Mouse (Mus musculus): ENCODE results near the gene Cpm. TPM values are rescaled to one million over a fixed set of nuclear protein-coding genes. Genes with fewer than 3 reads are reported as not detected.
"Not testable (repeated sequence)": the region's sequence is repeated elsewhere in the genome, so short reads cannot be mapped to it uniquely, and the experiment has no call there.

Cpm gene
- polyA plus RNA-seq, 1 experiment from 2014 or later, result 23.5 TPM

DNA sequence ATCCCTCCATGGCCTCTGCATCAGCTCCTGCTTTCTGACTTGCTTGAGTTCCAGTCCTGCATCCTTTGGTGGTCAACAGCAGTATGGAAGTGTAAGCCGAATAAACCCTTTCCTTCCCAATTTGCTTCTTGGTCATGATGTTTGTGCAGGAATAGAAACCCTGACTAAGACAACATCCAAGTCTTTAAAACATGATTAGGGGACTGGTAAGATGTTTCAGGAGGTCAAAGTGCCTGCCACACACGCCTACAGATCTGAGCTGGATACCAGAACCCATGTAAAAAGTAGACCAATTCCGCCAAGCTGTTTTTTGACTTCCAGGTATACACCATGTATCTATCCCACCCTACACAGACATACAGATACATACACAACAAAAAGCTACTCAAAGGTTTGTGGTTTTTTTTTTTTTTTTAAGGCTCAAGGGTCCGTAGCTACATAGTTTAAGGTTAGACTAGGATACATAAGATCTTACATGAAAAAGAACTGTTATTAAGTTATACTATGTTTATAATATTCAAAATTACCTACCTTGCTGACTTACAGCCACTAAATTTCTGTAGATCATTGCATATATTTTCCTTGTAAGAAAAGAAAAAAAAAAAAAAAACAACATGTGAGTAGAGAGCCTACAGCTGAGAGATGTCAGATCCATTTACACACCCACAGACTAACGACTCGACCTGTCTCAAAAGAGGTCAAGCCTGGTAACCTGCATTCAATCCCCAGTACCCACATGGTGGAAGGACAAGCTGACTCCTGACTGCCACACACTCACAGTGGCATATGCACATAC is 71.9 kb downstream of the Cpm start:
- WGBS, result 87% methylated on average over 6 of the region's 6 CpGs
- DNase-seq (no peak), ATAC-seq (ENCODE audit: insufficient read depth) (no peak)
- Histone ChIP-seq H3K27me3 (ENCODE audit: insufficient read depth, low read length) (no peaks in the 10 kb centered on the region), H3K36me3 (ENCODE audit: insufficient read depth) (peaks cover 93% of the 10 kb centered on the region), H3K4me2 (no peak overlapping the region), H3K27ac (ENCODE audit: low read depth) (no peak overlapping the region), H3K4me3 (ENCODE audit: low read depth, low read length) (no peak overlapping the region), H3K9me3 (ENCODE audit: low read depth, low read length) (no peaks in the 10 kb centered on the region), H3K4me1 (ENCODE audit: insufficient read depth) (no peaks in the 10 kb centered on the region), H3K9ac (no peak overlapping the region)
- TF ChIP-seq CTCF (IDR thresholded peaks at IDR 0.05; ENCODE audit: low read depth), result no peak

DNA sequence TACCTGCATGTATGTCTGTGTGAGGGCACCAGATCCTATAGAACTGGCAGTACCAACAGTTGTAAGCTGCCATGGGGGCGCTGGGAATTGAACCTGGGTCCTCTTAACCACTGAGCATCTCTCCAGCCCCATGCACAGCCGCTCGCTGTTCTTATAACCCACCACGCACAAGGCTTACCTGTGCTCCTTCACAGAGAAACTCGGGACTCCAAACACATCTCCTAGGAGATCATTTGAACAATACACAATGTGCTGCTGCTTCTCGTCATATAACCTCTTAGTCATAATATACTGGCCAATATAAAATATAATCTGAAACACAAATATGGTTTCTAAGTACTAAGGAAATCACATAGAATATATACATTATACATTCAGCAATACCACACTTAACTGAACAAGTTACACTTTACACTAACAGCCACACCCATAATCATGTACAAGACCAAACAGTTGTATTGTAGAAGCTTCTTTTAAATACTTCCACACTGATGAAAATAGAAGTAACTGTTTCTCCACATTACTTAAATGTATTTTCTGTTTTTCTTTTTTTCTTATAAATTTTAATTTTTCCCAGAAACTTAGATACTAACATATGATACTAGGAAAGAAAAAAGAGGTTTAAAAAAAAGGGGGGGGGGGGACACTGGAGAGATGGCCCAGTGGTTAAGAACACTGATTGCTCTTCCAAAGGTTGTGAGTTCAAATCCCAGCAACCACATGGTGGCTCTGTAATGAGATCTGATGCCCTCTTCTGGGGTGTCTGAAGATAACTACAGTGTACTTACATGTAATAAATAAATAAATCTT is 72.9 kb downstream of the Cpm start:
- 92% methylated on average over 6 of the region's 6 CpGs for WGBS
- Histone ChIP-seq H3K27ac (ENCODE audit: low read depth) (no peak overlapping the region), H3K36me3 (ENCODE audit: insufficient read depth) (peaks cover 93% of the 10 kb centered on the region), H3K27me3 (ENCODE audit: insufficient read depth, low read length) (no peaks in the 10 kb centered on the region), H3K9me3 (ENCODE audit: low read depth, low read length) (no peaks in the 10 kb centered on the region), H3K4me2 (no peak overlapping the region), H3K9ac (no peak overlapping the region), H3K4me3 (ENCODE audit: low read depth, low read length) (no peak overlapping the region), H3K4me1 (ENCODE audit: insufficient read depth) (no peaks in the 10 kb centered on the region)
- ATAC-seq (ENCODE audit: insufficient read depth) (no peak), DNase-seq (no peak)
- no peak for TF ChIP-seq CTCF (IDR thresholded peaks at IDR 0.05; ENCODE audit: low read depth)

DNA sequence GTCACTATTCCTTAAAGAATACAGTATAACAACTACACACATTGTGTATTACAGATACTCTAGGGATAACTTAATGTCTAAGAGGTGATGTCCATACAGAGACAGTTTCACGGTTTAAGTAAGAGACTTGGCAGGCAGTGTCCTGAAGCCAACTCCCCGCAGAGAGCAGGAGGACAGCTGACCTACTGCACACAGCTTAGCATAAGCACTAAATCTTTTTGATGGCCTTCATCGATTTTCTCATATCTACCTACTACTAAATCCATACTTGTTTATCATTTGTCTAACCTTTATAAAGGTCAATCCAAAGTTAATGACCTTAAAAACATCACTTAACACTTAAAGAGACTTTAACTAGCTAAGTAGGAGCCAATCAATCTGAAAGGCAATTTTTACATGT is 74.2 kb downstream of the Cpm start:
- DNase-seq (no peak), ATAC-seq (ENCODE audit: insufficient read depth) (no peak)
- H3K4me1 ChIP-seq (ENCODE audit: insufficient read depth), result no peaks in the 10 kb centered on the region
- H3K4me2 ChIP-seq, result no peak overlapping the region
- WGBS, result 87% methylated on average over 3 of the region's 3 CpGs
- H3K36me3 ChIP-seq (ENCODE audit: insufficient read depth), result peaks cover 89% of the 10 kb centered on the region
- no peaks in the 10 kb centered on the region for H3K27me3 ChIP-seq (ENCODE audit: insufficient read depth, low read length)
- H3K9ac ChIP-seq, result no peak overlapping the region
- no peak overlapping the region for H3K4me3 ChIP-seq (ENCODE audit: low read depth, low read length)
- H3K9me3 ChIP-seq (ENCODE audit: low read depth, low read length), result no peaks in the 10 kb centered on the region
- H3K27ac ChIP-seq (ENCODE audit: low read depth), result no peak overlapping the region
- no peak for TF ChIP-seq CTCF (IDR thresholded peaks at IDR 0.05; ENCODE audit: low read depth)

DNA sequence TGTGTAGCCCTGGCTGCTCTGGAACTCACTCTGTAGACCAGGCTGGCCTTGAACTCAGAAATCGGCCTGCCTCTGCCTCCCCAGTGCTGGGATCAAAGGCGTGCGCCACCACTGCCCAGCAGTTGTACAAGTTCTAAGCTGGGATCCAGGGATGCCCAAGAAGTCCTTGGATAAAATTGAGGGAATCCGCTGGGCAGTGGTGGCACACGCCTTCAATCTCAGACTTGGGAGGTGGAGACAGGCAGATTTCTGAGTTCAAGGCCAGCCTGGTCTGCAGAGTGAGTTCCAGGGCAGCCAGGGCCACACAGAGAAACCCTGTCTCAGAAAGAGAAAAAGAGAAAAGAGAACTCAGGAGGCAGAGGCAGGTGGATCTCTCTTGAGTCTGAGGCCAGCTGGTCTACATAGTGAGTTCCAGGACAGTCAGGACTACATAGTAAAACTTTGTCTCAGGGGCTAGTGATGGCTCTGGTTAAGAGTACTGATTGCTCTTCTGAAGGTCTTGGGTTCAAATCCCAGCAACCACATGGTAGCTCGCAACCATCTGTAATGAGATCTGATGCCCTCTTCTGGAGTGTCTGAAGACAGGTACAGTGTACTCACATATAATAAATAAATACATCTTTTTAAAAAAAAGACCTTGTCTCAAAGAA is 75.1 kb downstream of the Cpm start:
- H3K27ac ChIP-seq (ENCODE audit: low read depth); H3K9me3 ChIP-seq (ENCODE audit: low read depth, low read length); ATAC-seq (ENCODE audit: insufficient read depth); H3K9ac ChIP-seq; H3K4me2 ChIP-seq; H3K4me3 ChIP-seq (ENCODE audit: low read depth, low read length); DNase-seq; H3K4me1 ChIP-seq (ENCODE audit: insufficient read depth); H3K27me3 ChIP-seq (ENCODE audit: insufficient read depth, low read length): not testable (repeated sequence)
- WGBS, result 97% methylated on average over 6 of the region's 6 CpGs
- H3K36me3 ChIP-seq (ENCODE audit: insufficient read depth), result peaks cover 86% of the 10 kb centered on the region

DNA sequence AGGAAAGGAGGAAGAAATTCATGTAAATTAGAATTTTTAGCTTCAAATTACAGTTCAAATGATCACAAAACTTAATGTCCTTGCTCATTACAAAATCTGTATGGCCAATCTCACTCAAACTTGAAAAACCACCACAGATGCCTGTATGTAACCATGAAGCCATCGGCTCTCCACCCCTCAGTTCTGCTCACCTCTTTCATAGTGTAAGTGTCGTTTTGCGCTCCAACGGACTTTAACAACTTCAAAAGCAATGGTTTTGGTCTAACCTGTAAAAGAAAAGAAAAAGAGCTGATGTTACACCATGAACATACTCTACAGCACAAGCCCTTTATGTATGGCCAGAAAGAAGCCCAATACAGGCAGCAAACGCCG is 75.7 kb downstream of the Cpm start:
- H3K27ac ChIP-seq (ENCODE audit: low read depth), result no peak overlapping the region
- ATAC-seq (ENCODE audit: insufficient read depth) (no peak), DNase-seq (no peak)
- H3K4me2 ChIP-seq, result no peak overlapping the region
- no peak overlapping the region for H3K4me3 ChIP-seq (ENCODE audit: low read depth, low read length)
- no peaks in the 10 kb centered on the region for H3K27me3 ChIP-seq (ENCODE audit: insufficient read depth, low read length)
- peaks cover 80% of the 10 kb centered on the region for H3K36me3 ChIP-seq (ENCODE audit: insufficient read depth)
- H3K9me3 ChIP-seq (ENCODE audit: low read depth, low read length), result no peaks in the 10 kb centered on the region
- H3K4me1 ChIP-seq (ENCODE audit: insufficient read depth), result no peaks in the 10 kb centered on the region
- no peak overlapping the region for H3K9ac ChIP-seq
- no peak for TF ChIP-seq CTCF (IDR thresholded peaks at IDR 0.05; ENCODE audit: low read depth)
- 96% methylated on average over 6 of the region's 6 CpGs for WGBS

DNA sequence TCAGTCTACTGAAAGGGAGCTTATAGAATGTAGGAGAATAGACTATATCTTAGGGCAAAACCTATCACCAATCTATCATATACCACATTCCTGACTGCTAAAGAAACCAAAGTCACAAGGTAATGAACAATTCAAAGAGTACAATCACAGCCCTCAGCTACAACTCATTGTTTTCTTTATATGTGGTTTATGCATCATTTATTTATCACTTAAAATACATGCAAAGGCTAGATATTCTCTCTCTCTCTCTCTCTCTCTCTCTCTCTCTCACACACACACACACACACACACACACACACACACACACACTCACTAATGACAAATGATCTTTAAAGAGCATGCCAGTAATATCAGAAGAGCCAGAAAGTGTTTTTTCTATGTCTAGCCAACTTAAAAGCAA is 76.5 kb downstream of the Cpm start:
- no peak for ATAC-seq (ENCODE audit: insufficient read depth)
- peaks cover 72% of the 10 kb centered on the region for H3K36me3 ChIP-seq (ENCODE audit: insufficient read depth)
- TF ChIP-seq CTCF (IDR thresholded peaks at IDR 0.05; ENCODE audit: low read depth), result no peak

DNA sequence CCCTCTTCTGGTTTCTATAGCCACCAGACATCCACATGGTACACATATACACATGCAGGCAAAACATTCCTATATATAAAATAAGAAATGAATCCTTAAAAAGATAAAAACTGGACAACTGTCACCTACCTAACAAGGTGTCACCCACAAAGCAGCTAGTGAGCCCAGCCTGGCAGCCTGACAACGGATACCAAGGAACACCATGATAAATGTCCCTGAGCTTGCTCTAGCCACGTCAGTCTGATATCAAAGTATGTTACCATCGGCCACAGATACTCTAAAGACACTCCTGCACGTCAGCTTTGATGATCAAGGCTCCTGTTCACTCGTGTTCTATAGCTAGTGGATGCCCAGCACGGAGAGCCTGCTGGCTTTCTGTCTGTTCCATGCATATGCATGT is 77.1 kb downstream of the Cpm start:
- H3K9me3 ChIP-seq (ENCODE audit: low read depth, low read length), result no peaks in the 10 kb centered on the region
- H3K27me3 ChIP-seq (ENCODE audit: insufficient read depth, low read length), result no peaks in the 10 kb centered on the region
- H3K4me2 ChIP-seq, result no peak overlapping the region
- H3K4me1 ChIP-seq (ENCODE audit: insufficient read depth), result no peaks in the 10 kb centered on the region
- peaks cover 66% of the 10 kb centered on the region for H3K36me3 ChIP-seq (ENCODE audit: insufficient read depth)
- no peak overlapping the region for H3K9ac ChIP-seq
- DNase-seq, result no peak
- WGBS, result 84% methylated on average over 6 of the region's 6 CpGs
- H3K27ac ChIP-seq (ENCODE audit: low read depth), result no peak overlapping the region
- H3K4me3 ChIP-seq (ENCODE audit: low read depth, low read length), result no peak overlapping the region
- no peak for ATAC-seq (ENCODE audit: insufficient read depth)
- TF ChIP-seq CTCF (IDR thresholded peaks at IDR 0.05; ENCODE audit: low read depth), result no peak

More for the DNA sequence above, 76.5 kb downstream of the Cpm start:
- no peaks in the 10 kb centered on the region for H3K4me1 ChIP-seq (ENCODE audit: insufficient read depth)
- H3K27me3 ChIP-seq (ENCODE audit: insufficient read depth, low read length), result no peaks in the 10 kb centered on the region
- no peak overlapping the region for H3K4me2 ChIP-seq
- H3K4me3 ChIP-seq (ENCODE audit: low read depth, low read length), result no peak overlapping the region
- H3K27ac ChIP-seq (ENCODE audit: low read depth), result no peak overlapping the region
- H3K9me3 ChIP-seq (ENCODE audit: low read depth, low read length), result no peaks in the 10 kb centered on the region
- H3K9ac ChIP-seq, result no peak overlapping the region
- DNase-seq, result no peak
